Mouse (Mus musculus): Measurements from ENCODE around the gene Sufu. TPM values are rescaled to one million over a fixed set of nuclear protein-coding genes. Genes with fewer than 3 reads are reported as not detected.
A peak's percentile ranks its signal among the peaks of the same experiment; 100 is the strongest.

Gene Sufu
- total and polyA plus RNA-seq, 3 experiments, result 11.4 to 42.5 TPM; not detected in 1

DNA sequence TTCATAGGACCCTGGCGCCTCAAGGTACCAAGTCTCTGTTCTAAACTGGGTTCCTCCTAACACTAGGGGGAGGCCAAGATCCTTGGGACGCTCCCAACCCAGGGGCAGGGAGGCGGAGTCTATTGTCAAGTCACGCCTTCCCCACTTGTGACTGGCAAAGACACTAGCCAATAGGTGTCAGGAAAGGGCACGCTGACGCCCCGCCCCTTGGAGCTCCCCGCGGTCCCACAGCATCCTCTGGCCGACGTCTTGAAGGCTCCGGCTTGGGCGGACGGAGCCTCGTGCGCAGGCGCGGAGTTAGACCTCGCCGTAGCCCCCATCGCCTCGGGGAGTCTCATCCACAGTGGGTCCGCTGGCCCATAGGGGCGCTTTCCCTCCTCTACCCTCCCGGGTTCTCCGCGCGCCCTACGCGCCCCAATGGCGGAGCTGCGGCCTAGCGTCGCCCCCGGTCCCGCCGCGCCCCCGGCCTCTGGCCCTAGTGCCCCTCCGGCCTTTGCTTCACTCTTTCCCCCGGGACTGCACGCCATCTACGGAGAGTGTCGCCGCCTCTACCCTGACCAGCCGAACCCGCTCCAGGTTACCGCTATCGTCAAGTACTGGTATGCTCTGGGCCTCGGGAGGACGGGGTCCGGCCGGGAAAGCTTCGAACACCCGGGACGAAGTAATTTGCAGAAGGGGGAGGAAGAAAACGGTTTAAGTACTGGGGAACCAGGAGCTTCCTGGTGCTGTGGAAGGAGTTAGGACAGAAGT, at the start of gene Sufu (continued):
- TF ChIP-seq E2F4 (IDR thresholded peaks at IDR 0.05; ENCODE audit: borderline replicate concordance, low read depth, low read length) (no peak), USF2 (IDR thresholded peaks at IDR 0.05; ENCODE audit: borderline replicate concordance in 1 of 2, insufficient read depth in 1 of 2, low read depth in 1 of 2, low read length in 2 of 2) (no peak), MXI1 (IDR thresholded peaks at IDR 0.05; ENCODE audit: low read depth, low read length) (peak; percentile 79), USF1 (IDR thresholded peaks at IDR 0.05; ENCODE audit: low read depth, low read length) (peak; percentile 62)

DNA sequence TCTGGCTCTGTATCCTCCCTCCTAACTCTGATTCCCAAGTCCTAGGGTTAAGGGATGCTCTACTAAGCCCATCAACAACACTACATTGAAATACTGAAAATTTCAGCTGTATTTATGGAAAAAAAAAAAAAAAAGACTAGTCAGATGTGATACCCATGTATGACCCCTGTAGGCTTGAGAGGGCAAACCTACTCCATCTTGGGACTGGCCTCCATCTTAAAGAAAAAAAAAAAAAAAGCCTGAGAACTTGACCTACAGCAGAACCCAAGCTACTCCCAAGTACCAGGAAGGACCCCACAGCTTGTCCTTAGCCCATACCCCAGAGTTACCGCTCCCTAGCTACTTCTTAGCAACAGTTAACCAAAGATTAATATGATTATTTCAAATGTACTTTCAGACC, 49.5 kb upstream of the Sufu start:
- Histone ChIP-seq H3K9ac (ENCODE audit: control insufficient read depth, low read depth, low read length, poor library complexity, severe bottlenecking) (peak overlapping the region; percentile 84), H3K9me3 (replicated peaks; ENCODE audit: insufficient read depth, low read length) (no peaks in the 10 kb centered on the region), H3K27me3 (ENCODE audit: control insufficient read depth in 1 of 2, insufficient read depth in 2 of 2, low read length in 2 of 2) (no peaks in the 10 kb centered on the region), H3K79me2 (ENCODE audit: control insufficient read depth, insufficient read depth, low read length, poor library complexity) (peaks cover 8% of the 10 kb centered on the region), H3K27ac (ENCODE audit: control insufficient read depth, low read depth, low read length) (peak overlapping the region; percentile 78), H3K4me3 (ENCODE audit: control insufficient read depth in 1 of 2, insufficient read depth in 1 of 2, low read depth in 2 of 2, low read length in 2 of 2) (peak overlapping the region in 1 of 2 experiments; percentile 84; a peak in 2 of 4 replicates), H3K4me1 (ENCODE audit: control insufficient read depth in 1 of 2, insufficient read depth in 2 of 2, low read length in 2 of 2) (peaks cover 19 to 34% of the 10 kb centered on the region in 2 experiments), H3K36me3 (ENCODE audit: control insufficient read depth in 1 of 2, insufficient read depth in 2 of 2, low read length in 2 of 2) (peaks cover 0 to 39% of the 10 kb centered on the region in 2 experiments; a peak in 2 of 4 replicates)
- TF ChIP-seq ZC3H11A (IDR thresholded peaks at IDR 0.05; ENCODE audit: low read depth, low read length) (no peak), GABPA (IDR thresholded peaks at IDR 0.05; ENCODE audit: low read depth, low read length) (no peak), ZNF384 (IDR thresholded peaks at IDR 0.05; ENCODE audit: low read depth, low read length) (peak; percentile 82)
- no peak for DNase-seq (ENCODE audit: low read depth, low spot score)

DNA sequence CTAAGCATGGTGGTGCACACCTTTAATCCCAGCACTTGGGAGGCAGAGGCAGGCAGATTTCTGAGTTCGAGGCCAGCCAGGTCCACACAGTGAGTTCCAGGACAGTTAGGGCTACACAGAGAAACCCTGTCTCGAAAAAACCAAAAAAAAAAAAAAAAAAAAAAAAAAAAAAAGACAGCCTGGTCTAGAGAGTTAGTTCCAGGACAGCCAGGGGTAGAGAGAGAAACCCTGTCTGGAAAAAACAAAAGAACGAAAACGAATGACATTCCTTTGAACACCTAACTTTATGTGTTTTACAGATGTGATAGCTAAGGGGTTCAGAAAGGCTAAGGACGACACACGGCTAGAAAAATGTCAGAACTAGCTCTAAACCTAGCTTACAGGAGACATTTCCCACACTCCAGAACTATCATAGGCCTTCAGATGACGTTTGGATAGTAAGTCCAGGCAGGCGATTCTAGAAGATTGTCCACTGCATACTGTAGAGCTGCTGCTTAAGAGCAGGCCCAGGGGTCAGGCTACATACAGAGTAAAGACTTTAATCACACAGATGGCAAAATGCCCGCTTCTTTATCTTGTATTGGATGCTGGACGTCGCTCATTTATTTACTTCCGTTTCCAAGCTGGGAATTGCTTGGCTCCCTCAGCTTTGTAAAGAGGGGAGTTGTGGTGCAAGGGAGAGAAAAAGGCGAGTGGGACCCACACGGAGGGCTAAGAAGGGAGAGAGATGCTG, 48.6 kb upstream of the Sufu start:
- DNase-seq (ENCODE audit: low read depth, low spot score), result peak; percentile 88
- peaks cover 22 to 41% of the 10 kb centered on the region in 2 experiments for H3K4me1 ChIP-seq (ENCODE audit: control insufficient read depth in 1 of 2, insufficient read depth in 2 of 2, low read length in 2 of 2)
- no peaks in the 10 kb centered on the region for H3K9me3 ChIP-seq (replicated peaks; ENCODE audit: insufficient read depth, low read length)
- H3K79me2 ChIP-seq (ENCODE audit: control insufficient read depth, insufficient read depth, low read length, poor library complexity), result peaks cover 8% of the 10 kb centered on the region
- H3K9ac ChIP-seq (ENCODE audit: control insufficient read depth, low read depth, low read length, poor library complexity, severe bottlenecking), result peak overlapping the region; percentile 84
- H3K4me3 ChIP-seq (ENCODE audit: control insufficient read depth in 1 of 2, insufficient read depth in 1 of 2, low read depth in 2 of 2, low read length in 2 of 2), result peak overlapping the region; percentile 66 to 84
- H3K27me3 ChIP-seq (ENCODE audit: control insufficient read depth in 1 of 2, insufficient read depth in 2 of 2, low read length in 2 of 2), result no peaks in the 10 kb centered on the region
- peaks cover 0 to 46% of the 10 kb centered on the region in 2 experiments; a peak in 2 of 4 replicates for H3K36me3 ChIP-seq (ENCODE audit: control insufficient read depth in 1 of 2, insufficient read depth in 2 of 2, low read length in 2 of 2)
- peak overlapping the region; percentile 78 for H3K27ac ChIP-seq (ENCODE audit: control insufficient read depth, low read depth, low read length)
- TF ChIP-seq EP300 (IDR thresholded peaks at IDR 0.05; ENCODE audit: low read depth in 1 of 2, low read length in 2 of 2), result peak; percentile 25 to 64; a peak in 3 of 4 replicates
- TF ChIP-seq USF2 (IDR thresholded peaks at IDR 0.05; ENCODE audit: borderline replicate concordance in 1 of 2, insufficient read depth in 1 of 2, low read depth in 1 of 2, low read length in 2 of 2), result no peak
- TF ChIP-seq TBP (IDR thresholded peaks at IDR 0.05; ENCODE audit: low read depth, low read length), result peak; percentile 19; the same call in 1 of the 2 replicates
- peak; percentile 91 for TF ChIP-seq ZNF384 (IDR thresholded peaks at IDR 0.05; ENCODE audit: low read depth, low read length)
- no peak for TF ChIP-seq CHD2 (IDR thresholded peaks at IDR 0.05; ENCODE audit: low read length)
- TF ChIP-seq SMC3 (IDR thresholded peaks at IDR 0.05; ENCODE audit: low read depth, low read length), result no peak
- TF ChIP-seq ZMIZ1 (IDR thresholded peaks at IDR 0.05; ENCODE audit: low read depth, low read length), result peak; percentile 52; the same call in 1 of the 2 replicates
- TF ChIP-seq HCFC1 (IDR thresholded peaks at IDR 0.05; ENCODE audit: low read depth, low read length), result no peak; the same call in 1 of the 2 replicates
- TF ChIP-seq NELFE (IDR thresholded peaks at IDR 0.05; ENCODE audit: low read depth, low read length), result no peak
- no peak for TF ChIP-seq POLR2A (IDR thresholded peaks at IDR 0.05; ENCODE audit: control insufficient read depth in 1 of 2, insufficient read depth in 1 of 2, low read depth in 1 of 2, low read length in 2 of 2, poor library complexity in 1 of 2)
- no peak for TF ChIP-seq ZC3H11A (IDR thresholded peaks at IDR 0.05; ENCODE audit: low read depth, low read length)
- peak; percentile 76 for TF ChIP-seq GATA1 (IDR thresholded peaks at IDR 0.05; ENCODE audit: low read depth, low read length)
- no peak for TF ChIP-seq GABPA (IDR thresholded peaks at IDR 0.05; ENCODE audit: low read depth, low read length)
- no peak for TF ChIP-seq NRF1 (IDR thresholded peaks at IDR 0.05; ENCODE audit: insufficient read depth, low read depth, low read length, poor library complexity, severe bottlenecking)
- TF ChIP-seq JUND (IDR thresholded peaks at IDR 0.05; ENCODE audit: low read depth, low read length), result no peak
- TF ChIP-seq SIN3A (IDR thresholded peaks at IDR 0.05; ENCODE audit: low read length), result no peak
- TF ChIP-seq ELF1 (IDR thresholded peaks at IDR 0.05; ENCODE audit: low read depth, low read length), result peak; percentile 52; the same call in 1 of the 2 replicates
- TF ChIP-seq MAZ (IDR thresholded peaks at IDR 0.05; ENCODE audit: low read depth, low read length), result no peak
- TF ChIP-seq UBTF (IDR thresholded peaks at IDR 0.05; ENCODE audit: borderline replicate concordance, insufficient read depth, low read depth, low read length), result 0 out of 2 replicates have a peak, but pooled peaks have one; percentile 28
- TF ChIP-seq MYC (IDR thresholded peaks at IDR 0.05; ENCODE audit: low read depth, low read length), result peak; percentile 68
- TF ChIP-seq ZKSCAN1 (IDR thresholded peaks at IDR 0.05; ENCODE audit: low read depth, low read length), result no peak
